Mouse (Mus musculus) liver, embryonic 11.5 days (tissue): ENCODE measurements at regions not wholly inside any gene's neighbourhood (a gene's known extent, or its start where the extent isn't known, plus 50 kb on each side); places are given as distances from the start of the nearest gene placed in this dataset.

Source experiments
- ATAC-seq: fragments of 200-750 bp; cut with Nextera tagmentation; replicated peaks from 2 replicates; pipeline ENCODE4 v1.8.0; 2017; ENCODE audit warnings: moderate number of reproducible peaks, mild to moderate bottlenecking, moderate TSS enrichment, moderate library complexity; ENCODE audit not compliant: low FRiP score
- DNase-seq: peaks from one replicate; pipeline ENCODE4 v3.0.0-alpha.2; 2017; ENCODE audit warnings: low spot score
- H3K27ac ChIP-seq: fragments of 300-500 bp; sonication (generic); 2 replicates; pipeline ENCODE4 v1.5.1; 2014; ENCODE audit warnings: mild to moderate bottlenecking, low read depth, low read length, control low read depth
- H3K27me3 ChIP-seq: fragments of 300-500 bp; sonication (generic); replicated peaks from 2 replicates; pipeline ENCODE4 v1.6.1; 2014; ENCODE audit warnings: low read length, mixed read lengths; ENCODE audit not compliant: control insufficient read depth, insufficient read depth
- H3K36me3 ChIP-seq: fragments of 300-500 bp; sonication (generic); 2 replicates; pipeline ENCODE4 v1.6.1; 2014; ENCODE audit warnings: mild to moderate bottlenecking, low read length, moderate library complexity, mixed read lengths; ENCODE audit not compliant: control insufficient read depth, insufficient read depth
- H3K4me1 ChIP-seq: fragments of 300-500 bp; sonication (generic); replicated peaks from 2 replicates; pipeline ENCODE4 v1.6.1; 2014; ENCODE audit warnings: low read length, mixed read lengths; ENCODE audit not compliant: control insufficient read depth, insufficient read depth
- H3K4me2 ChIP-seq: fragments of 300-500 bp; sonication (generic); 2 replicates; pipeline ENCODE4 v1.6.1; 2014; ENCODE audit warnings: mild to moderate bottlenecking, control low read depth, moderate library complexity
- H3K4me3 ChIP-seq: fragments of 300-500 bp; sonication (generic); 2 replicates; pipeline ENCODE4 v1.5.1; 2014; ENCODE audit warnings: low read depth, low read length, control low read depth
- H3K9ac ChIP-seq: fragments of 300-500 bp; sonication (generic); 2 replicates; pipeline ENCODE4 v1.6.1; 2014; ENCODE audit warnings: low read depth, low read length, control low read depth
- H3K9me3 ChIP-seq: fragments of 300-500 bp; sonication (generic); 2 replicates; pipeline ENCODE4 v1.6.1; 2016; ENCODE audit warnings: low read length, inconsistent platforms, mixed read lengths; ENCODE audit not compliant: control insufficient read depth
- WGBS: fragments of 180-500 bp; shearing (Covaris S2); extraction: QIAGEN DNeasy Blood & Tissue Kit; methylation state at CpG from one replicate; pipeline ENCODE4 v1.1.7; 2014; 5-methylcytosine and 5-hydroxymethylcytosine counted together

DNA sequence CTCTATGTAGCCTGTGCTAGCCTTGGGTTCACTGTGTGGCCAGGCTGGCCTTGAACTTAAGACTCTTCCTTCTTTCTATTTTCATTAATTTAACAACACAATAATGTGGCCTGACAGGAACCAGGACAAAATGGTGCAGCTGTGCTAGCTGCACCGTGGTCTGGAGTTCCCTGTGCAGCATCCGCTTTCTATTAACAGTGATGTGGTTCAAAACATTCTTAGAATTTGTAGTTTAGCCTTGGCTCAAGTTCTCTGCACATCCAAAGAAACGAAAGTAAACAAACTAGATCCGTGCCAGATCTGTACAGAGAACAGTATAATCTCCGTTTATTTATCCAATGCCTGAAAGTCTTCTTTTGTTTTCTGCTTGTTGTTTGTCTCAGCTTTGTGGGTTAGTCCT is 88.5 kb downstream of the Irx1 start:
- Histone ChIP-seq H3K4me1 (no peaks in the 10 kb centered on the region), H3K4me2 (no peak overlapping the region), H3K9ac (no peak overlapping the region), H3K27ac (no peak overlapping the region), H3K9me3 (no peaks in the 10 kb centered on the region), H3K36me3 (no peaks in the 10 kb centered on the region), H3K4me3 (no peak overlapping the region), H3K27me3 (no peaks in the 10 kb centered on the region)
- no peak for DNase-seq
- ATAC-seq, result no peak
- WGBS, result 73% methylated on average over 5 of the region's 5 CpGs

GRCm38 (mm10) chr13:71868763-71869162 is 94.8 kb downstream of the Irx1 start:
- WGBS, result 72% methylated on average over 6 of the region's 6 CpGs
- no peak for ATAC-seq
- H3K9ac ChIP-seq, result no peak overlapping the region
- no peak overlapping the region for H3K4me3 ChIP-seq
- no peaks in the 10 kb centered on the region for H3K36me3 ChIP-seq
- H3K9me3 ChIP-seq, result no peaks in the 10 kb centered on the region
- H3K27me3 ChIP-seq, result no peaks in the 10 kb centered on the region
- H3K4me2 ChIP-seq, result no peak overlapping the region
- DNase-seq, result no peak
- no peak overlapping the region for H3K27ac ChIP-seq
- no peaks in the 10 kb centered on the region for H3K4me1 ChIP-seq

DNA sequence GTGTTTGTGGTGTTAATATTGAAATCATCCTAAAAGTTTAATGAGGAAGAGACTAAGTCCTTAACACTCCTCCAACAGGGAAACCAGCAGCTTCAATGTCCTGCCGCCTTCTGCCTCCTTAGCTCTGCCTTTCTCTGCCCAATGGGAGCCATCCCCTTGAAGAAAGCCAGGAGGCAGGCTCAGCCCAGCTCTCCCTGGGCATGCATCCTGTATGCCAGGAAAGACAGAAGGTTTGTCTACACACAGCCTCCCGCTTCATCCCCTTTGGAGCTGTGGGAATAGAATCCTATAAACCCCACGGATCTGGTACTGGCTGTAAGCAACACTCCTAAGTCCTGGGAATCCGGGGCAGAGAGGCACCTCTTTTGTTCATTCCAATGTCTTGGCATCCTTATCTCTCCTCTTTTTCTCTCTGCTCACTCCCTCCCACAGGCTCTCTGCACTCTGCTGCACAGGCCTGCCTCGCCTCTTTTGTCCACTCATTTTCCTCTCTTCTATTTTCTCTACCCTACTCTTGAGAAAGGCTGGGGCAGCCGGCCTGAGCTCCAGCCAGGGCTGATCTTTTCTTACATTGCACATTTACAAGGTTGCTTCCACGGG is 110.0 kb downstream of the Irx1 start:
- H3K36me3 ChIP-seq, result no peaks in the 10 kb centered on the region
- no peaks in the 10 kb centered on the region for H3K4me1 ChIP-seq
- H3K4me2 ChIP-seq, result no peak overlapping the region
- no peak for ATAC-seq
- H3K4me3 ChIP-seq, result no peak overlapping the region
- no peak overlapping the region for H3K27ac ChIP-seq
- no peaks in the 10 kb centered on the region for H3K9me3 ChIP-seq
- no peak for DNase-seq
- WGBS, result 63% methylated on average over 7 of the region's 7 CpGs
- no peaks in the 10 kb centered on the region for H3K27me3 ChIP-seq
- no peak overlapping the region for H3K9ac ChIP-seq

- H3K4me3 ChIP-seq, result no peak overlapping the region
- no peaks in the 10 kb centered on the region for H3K9me3 ChIP-seq
- WGBS, result 76% methylated on average over 16 of the region's 16 CpGs
- DNase-seq (no peak), ATAC-seq (no peak)
- H3K27ac ChIP-seq, result no peak overlapping the region
- no peaks in the 10 kb centered on the region for H3K36me3 ChIP-seq
- H3K4me2 ChIP-seq, result no peak overlapping the region
- H3K27me3 ChIP-seq, result no peaks in the 10 kb centered on the region
- no peaks in the 10 kb centered on the region for H3K4me1 ChIP-seq
- H3K9ac ChIP-seq, result no peak overlapping the region
These were observed 159.2 kb downstream of the Irx1 start for GRCm38 (mm10) chr13:71804032-71804958.

DNA sequence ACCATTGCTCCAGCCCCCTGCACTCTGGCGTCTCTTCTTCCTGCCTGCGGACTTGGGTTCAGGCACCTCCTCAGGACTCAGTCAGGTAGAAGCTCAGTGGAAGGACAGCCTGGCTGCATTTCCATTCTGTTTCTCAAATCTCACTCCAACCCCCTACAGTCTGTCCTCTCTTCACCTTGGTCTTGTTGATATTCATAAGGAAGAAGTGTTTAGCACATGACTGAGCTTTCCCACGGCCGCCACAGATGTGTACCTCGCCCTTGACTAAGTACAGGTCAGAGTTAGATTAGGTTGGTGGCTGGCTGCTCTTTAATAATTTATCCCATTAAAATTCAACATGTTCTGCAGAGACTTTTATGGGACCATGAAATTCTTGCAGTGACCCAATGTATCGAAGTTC is 165.2 kb downstream of the Irx1 start:
- DNase-seq (no peak), ATAC-seq (no peak)
- Histone ChIP-seq H3K4me2 (no peak overlapping the region), H3K36me3 (no peaks in the 10 kb centered on the region), H3K27ac (no peak overlapping the region), H3K4me1 (no peaks in the 10 kb centered on the region), H3K9me3 (no peaks in the 10 kb centered on the region), H3K4me3 (no peak overlapping the region), H3K27me3 (no peaks in the 10 kb centered on the region), H3K9ac (no peak overlapping the region)
- WGBS, result 86% methylated on average over 6 of the region's 6 CpGs

DNA sequence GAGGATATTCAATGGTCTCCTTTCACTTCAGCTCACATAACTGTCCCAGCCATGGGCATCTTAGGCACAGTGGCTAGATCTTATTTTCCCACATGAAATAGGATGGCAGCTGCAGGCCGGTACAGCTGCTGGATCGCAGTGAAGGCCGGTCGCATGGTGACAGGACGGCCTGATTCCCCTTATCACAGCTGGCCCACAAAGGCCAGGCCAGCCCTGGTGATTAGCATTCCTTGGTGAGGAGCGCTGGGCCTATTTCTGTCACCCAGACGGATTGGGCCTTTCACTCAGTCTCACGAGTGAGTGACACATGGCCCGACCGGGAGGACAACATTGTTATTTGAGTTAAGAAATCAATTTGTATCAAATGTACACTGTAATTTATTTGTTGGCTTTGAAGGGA is 178.8 kb downstream of the Irx1 start:
- no peaks in the 10 kb centered on the region for H3K27me3 ChIP-seq
- no peak for DNase-seq

GRCm38 (mm10) chr13:71747003-71747965 is 216.2 kb downstream of the Irx1 start:
- whole genome bisulfite sequencing, result 81% methylated on average over 11 of the region's 11 CpGs
- ATAC-seq, result no peak
- Histone ChIP-seq H3K4me2 (no peak overlapping the region), H3K27ac (no peak overlapping the region), H3K4me3 (no peak overlapping the region), H3K27me3 (no peaks in the 10 kb centered on the region), H3K36me3 (no peaks in the 10 kb centered on the region), H3K9me3 (no peaks in the 10 kb centered on the region), H3K9ac (no peak overlapping the region), H3K4me1 (no peaks in the 10 kb centered on the region)
- no peak for DNase-seq

More for the DNA sequence above, 178.8 kb downstream of the Irx1 start:
- Histone ChIP-seq H3K4me2 (no peak overlapping the region), H3K36me3 (no peaks in the 10 kb centered on the region), H3K4me3 (no peak overlapping the region), H3K9ac (no peak overlapping the region), H3K27ac (no peak overlapping the region), H3K4me1 (no peaks in the 10 kb centered on the region), H3K9me3 (no peaks in the 10 kb centered on the region; the same call in 1 of the 2 replicates)
- ATAC-seq, result no peak
- 33% methylated on average over 10 of the region's 10 CpGs for WGBS

DNA sequence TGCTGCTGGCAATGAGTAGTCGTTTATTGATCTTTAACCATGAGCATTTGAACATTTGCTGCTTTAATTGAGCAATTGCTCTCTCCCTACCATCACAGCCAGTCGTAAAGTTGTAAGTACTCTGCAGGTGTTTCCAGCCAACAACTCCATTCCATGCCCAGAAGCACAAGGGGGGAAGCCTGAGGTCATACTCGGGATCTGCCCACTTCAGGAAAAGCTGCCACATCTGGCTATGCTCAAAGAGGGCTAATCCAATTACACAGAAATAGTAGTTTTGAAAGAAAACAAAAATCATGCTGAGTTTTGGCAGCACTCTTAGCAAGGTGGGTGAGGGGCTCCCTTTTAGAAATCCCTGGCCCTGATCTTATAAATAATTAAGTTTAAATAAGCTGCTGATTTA is 217.0 kb downstream of the Irx1 start:
- no peaks in the 10 kb centered on the region for H3K9me3 ChIP-seq
- no peak overlapping the region for H3K4me2 ChIP-seq
- WGBS, result 47% methylated on average over 3 of the region's 3 CpGs
- no peak for DNase-seq
- no peak overlapping the region for H3K9ac ChIP-seq
- H3K27ac ChIP-seq, result no peak overlapping the region
- no peaks in the 10 kb centered on the region for H3K4me1 ChIP-seq
- H3K36me3 ChIP-seq, result no peaks in the 10 kb centered on the region
- ATAC-seq, result no peak
- no peaks in the 10 kb centered on the region for H3K27me3 ChIP-seq
- no peak overlapping the region for H3K4me3 ChIP-seq
